Mouse (Mus musculus) bone marrow, adult 2 months (tissue): ENCODE measurements at regions not wholly inside any gene's neighbourhood (a gene's known extent, or its start where the extent isn't known, plus 50 kb on each side); places are given as distances from the start of the nearest gene placed in this dataset.

Source experiments
- CTCF ChIP-seq: fragments of 200-500 bp; IDR thresholded peaks from 2 replicates; pipeline ENCODE4 v1.5.1; 2011; ENCODE audit warnings: low read length, control low read depth; ENCODE audit not compliant: control insufficient read depth, insufficient read depth
- POLR2A ChIP-seq: fragments of 200-500 bp; IDR thresholded peaks from 2 replicates; pipeline ENCODE4 v1.6.1; 2011; ENCODE audit warnings: low read depth, mild to moderate bottlenecking, control low read depth, low read length, borderline replicate concordance; ENCODE audit not compliant: control insufficient read depth

GRCm38 (mm10) chr4:125270951-125271350 lies 143.3 kb upstream of the Zc3h12a start:
- TF ChIP-seq CTCF (no peak), POLR2A (no peak)
